Mouse (Mus musculus) testis, postnatal 10 days (tissue): Measurements from ENCODE around the gene Asic4.

Experiments used
- DNase-seq: peaks from one replicate; pipeline ENCODE4 v3.0.0; 2021; ENCODE audit warnings: low spot score

Asic4 gene

DNA sequence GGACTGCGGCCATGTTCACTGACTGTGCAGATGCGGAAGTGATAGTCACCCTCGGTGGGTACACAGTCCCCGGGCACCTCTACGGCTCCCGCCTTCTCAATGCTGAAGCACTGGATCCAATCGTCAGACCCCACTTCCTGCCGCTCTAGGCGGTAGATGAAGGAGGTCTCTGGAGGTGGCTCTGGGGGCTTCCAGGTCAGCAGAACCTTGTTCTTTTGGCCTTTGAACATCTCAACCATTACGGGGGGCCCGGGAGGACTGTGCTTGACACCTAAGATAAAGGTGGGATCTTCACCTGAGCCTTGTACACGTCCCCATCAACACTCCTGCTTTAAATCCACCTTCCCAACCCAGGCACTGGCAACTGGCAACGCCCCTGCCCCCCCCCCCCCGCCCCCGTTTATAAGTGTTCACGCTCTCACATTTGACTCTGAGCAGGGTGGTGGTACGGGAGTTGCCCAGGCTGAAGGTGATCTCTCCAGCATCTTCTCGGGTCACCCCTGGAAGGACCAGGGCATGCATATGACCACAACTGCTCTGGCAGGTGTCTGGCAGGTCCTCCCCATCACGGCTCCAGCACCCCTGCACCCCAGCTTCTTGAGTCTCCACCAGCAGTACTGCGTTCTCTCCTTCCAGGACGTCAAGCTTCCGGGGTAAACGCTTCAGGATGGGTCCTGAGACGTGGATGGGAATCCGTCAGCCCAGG is 52.9 kb downstream of the Asic4 start:
- no peak for DNase-seq

DNA sequence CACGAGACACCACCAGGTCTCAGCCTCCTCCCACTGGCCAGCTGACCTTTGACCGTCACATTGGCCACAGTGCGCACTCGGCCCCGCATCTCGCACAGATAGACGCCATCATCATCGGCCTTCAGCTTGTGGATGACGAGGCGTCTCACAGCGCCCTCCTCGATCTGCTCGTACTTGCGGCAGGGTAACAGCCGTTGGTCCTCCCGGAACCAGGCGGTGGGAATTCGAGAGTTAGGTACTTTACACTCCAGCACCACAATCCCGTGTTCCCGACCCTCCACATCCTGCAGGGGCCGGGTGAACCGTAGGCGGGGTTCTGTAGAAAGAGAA is 53.4 kb downstream of the Asic4 start:
- no peak for DNase-seq

DNA sequence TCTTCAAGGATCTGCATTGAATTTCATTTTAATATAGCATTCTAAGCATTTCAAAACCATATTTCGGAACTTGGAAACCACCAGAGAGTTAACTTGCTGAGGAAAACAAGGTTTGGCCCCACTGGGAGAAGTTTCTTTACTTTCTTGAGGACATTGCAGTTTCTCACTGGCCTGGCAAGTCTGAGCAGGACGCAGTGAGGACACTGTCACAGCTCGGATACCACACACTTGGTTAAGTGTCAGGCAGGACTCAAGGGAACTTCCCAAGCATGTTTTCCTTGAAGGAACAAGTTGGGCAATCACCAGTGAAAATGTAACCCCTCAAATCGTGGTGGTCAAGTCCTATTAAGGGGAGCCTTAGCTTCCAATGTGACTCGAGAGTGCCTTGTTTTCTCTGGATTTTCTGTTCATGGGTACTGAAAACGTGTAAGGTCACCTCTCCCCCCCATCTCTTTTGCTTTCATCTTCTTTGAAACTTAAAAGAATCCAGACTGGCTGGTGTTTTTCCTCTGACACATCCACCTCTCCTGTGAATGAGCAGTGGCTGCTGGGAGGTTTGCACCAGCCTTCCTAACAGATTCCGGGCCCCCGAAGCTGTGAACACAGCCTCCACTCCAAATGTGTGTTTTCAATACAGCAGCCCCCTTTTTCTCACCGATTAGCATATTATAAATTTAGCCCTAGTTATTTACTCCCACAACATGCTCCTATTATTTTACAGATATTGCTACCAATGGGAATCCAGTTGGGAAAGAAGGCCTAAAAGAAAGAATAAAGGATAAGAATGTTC is 54.2 kb downstream of the Asic4 start:
- DNase-seq = no peak

DNA sequence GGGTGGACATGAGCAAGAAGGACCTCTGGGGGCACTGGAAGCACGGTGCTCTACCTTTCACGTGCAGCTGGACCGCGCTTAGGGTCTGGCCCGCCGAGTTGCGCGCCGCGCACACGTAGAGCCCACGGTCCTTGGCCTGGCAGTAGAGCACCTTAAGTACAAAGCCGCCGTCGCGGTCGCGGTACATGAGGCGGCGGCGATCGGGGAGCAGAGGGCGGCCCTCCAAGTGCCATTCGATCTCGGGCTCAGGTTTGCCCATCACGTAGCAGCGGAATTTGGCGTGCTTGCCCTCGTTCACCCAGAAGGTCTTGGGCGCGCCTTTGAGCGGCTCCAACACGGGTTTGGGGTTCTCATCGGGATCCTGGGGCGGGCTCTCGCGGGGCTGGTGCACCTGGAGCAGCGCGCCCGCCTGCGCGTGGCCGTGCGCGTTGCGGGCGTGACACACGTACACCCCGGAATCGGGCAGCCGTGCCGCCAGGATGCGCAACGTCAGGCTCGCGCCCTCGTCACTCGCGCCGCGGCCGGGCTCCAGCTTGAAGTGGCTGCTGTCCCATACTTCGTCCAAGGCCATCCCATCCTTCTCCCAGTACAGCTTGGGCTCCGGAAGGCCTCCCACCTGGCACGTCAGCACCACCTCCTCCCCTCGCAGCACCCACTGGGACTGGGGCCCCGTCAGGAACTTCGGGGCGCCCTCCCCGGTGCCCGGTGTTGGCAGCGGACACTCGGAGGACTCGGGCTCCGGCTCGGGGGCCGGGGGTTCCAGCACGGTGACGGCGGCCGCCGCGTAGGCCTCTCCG is 55.1 kb downstream of the Asic4 start:
- DNase-seq = peak; percentile 83

DNA sequence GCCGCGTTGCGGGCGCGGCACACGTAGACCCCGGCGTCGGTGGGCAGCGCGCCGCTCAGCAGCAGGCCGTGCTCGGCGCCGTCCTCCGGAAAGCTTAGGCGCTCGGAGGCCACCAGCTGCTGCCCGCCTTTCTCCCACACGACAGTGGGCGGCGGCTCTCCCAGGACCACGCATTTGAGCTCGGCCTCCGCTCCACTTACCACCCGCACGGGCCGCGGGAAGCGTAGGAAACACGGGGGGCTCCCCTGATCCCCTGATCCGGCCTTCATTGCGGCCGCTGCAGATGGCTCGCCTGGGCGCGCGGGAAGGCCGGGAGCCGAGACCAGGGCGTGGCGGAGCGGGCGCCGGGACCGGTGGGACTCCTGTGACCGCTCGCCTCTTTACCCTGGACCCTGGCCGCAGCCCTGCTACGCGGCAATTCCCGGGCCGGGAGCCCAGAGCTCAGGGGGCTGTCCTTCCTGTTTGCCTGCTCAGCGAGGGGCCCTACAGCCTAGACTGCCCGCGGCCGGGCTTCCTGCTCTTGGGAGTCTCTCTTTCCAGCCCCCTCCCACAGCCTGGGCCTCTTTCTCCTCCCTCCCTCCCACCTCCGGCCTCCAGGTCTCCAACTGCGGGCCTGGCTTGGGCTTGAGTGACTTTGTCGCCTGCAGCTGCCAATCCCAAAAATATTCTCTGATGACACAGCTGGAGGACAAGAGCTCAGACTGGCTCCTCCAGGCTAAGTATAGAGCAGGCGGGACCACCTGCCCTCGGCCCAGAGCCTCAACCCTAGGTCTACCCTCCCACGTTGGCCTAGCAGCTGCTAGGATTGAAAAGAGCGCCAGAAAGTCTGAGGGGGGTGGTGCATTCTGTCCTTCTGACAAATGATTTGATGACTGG is 56.0 kb downstream of the Asic4 start, which contains the start of gene Obsl1:
TSS of gene Obsl1 (minus strand) at position 497 of the 876 bp plus-strand sequence.
- peak; percentile 84 for DNase-seq

DNA sequence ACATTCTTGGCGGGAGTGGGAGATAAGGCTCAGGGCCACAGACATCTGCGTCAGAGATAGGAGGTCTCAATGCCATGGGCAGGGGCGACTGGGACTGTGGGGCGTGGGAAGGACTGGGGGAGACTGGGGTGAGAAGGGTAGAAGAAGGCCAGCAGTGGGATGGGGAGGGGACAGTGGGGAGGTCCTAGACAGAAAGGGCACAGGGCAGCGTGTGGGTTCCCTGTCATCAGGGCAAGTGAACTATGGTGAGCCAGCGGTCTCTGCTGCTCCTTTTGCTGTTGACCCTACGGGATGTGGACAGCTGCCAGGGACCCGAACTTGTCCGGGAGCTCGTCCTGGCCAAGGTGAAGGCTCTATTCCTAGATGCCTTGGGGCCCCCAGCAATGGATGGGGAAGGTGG is 56.8 kb downstream of the Asic4 start, which contains the start of gene Inha:
TSS of gene Inha (plus strand) at position 72 of the 400 bp plus-strand sequence.
- peak; percentile 73 for DNase-seq

DNA sequence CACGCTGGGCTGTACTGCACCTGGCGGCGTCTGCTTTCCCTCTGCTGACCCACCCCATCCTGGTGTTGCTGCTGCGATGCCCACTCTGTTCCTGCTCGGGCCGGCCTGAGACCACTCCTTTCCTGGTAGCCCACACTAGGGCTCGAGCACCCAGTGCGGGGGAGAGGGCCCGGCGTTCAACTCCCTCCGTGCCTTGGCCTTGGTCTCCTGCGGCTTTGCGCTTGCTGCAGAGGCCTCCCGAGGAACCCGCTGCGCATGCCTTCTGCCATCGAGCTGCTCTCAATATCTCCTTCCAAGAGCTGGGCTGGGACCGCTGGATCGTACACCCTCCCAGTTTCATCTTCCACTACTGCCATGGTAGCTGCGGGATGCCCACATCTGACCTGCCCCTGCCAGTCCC is 59.4 kb downstream of the Asic4 start:
- peak; percentile 77 for DNase-seq

DNA sequence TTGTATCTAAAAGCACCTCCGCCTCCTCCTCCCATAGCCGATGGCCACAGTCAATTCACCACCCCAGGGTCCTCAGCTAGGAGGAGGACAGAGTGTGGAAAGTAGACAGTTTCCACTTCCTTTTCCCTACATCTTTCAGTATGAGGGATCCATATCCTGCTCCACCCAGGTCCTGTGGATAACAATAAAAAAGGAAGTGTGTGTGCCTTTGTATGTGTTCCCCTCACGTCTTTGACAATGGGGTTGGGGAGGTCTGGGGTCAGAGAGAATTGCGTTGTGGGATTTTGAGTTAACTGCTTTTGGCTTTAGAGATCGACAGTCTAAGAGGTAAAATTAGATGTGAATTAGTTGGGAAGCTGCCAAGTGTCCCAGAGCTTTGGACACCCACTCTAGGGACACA is 59.9 kb downstream of the Asic4 start:
- no peak for DNase-seq

DNA sequence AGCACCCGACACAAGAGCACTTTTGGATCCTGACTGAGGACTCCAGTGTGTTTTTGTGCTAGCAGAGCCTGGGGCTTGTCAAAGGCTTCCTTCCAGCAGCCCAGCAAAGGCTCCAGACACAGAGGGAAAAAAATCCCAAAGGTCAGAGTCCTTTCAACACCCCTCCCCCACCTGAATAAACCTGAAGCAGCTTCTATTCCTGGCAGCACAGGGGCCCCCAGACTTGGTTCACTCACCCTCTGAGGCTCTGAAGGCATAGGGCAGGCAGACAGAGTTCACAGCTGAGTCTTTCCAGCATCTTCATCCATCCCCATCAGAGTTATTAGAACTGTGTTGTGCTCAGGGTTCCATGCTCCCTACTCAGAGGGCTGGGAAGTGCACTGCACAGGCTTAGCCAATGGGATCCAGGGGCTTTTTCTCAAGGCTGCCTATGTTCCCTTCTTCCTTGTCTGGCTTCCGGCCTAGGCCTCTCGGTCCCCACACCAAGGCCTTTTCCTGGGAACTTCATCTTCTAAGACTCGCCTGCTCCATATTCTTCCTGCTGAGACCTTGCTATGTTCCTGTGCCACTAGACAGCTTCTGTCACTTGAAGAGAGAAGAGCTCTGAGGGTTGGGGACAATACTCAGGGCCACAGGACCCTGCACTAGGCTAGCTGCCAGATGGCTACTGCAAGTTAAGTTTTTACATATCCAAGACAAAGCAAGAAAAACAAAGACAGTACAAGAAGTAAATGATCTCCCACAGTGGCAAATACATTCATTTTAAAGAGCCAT is 61.4 kb downstream of the Asic4 start:
- DNase-seq = no peak

DNA sequence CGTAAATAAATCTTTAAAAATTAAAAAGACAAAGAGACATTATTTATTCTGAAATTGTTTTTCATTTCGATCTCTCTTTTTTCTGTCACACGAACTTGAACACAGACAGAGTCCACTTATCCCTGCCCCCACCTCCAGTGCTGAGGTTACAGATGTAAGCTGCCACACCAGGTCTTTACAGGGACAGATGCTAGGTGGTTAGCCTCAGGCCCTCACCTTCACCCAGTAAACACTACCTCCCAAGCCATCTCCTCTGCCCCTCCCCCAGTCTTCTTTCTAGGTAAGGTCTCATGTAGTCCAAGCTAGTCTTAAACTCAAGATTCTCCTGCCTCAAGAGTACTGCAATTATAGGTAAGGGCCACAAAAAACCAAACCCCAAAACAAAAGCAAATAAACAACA is 62.3 kb downstream of the Asic4 start:
- no peak for DNase-seq

DNA sequence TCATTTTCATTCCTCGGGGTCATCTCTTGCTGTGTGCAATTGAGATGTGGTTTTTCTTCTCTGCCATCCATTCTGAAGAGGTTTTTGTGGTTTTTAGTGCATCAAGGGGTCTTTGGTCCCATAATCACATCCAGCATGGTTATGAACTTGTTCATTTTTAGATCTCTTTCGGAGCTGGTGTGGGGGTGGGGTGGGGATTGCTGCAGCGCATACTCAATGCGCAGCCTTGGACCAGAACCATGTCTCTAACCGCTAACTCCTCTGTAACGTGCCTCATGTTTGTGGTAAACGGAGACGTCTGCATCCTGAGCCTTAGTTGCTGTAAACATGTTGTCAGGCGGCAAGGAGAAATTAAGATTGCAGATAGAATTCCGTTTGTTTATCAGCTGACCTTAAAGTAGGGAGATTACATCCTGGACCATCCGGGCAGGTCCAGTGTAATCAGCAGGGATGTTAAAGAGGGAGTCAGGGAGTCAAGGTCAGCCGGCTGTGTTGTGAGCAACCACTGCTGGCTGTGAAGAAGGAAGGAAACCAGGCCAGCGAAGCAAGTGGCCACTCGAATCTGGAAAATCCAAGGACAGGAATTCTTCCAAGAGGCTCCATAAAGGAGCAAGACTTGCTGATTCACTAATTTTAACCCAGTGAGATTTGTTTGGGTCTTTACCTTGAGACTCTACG is 66.6 kb downstream of the Asic4 start:
- DNase-seq = peak; percentile 73

DNA sequence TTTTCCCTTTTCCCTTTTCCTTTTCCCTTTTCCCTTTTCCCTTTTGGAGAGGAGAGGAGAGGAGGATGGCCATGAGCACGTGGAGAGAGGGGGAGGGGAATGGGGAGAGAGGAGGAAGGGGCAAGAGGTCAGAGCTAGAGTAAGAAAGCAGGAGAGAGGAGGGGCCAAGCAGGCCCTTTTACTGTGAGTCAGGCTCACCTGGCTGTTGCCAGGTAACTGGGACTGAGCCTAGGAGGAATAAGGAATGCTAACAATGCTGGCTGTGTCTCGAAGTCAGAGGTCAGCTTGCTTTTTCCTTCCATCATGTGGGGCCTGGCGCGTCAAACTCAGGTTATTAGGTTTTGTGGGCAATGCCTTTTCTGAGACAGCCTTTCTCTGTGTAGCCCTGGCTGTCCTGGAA is 67.7 kb downstream of the Asic4 start:
- no peak for DNase-seq

DNA sequence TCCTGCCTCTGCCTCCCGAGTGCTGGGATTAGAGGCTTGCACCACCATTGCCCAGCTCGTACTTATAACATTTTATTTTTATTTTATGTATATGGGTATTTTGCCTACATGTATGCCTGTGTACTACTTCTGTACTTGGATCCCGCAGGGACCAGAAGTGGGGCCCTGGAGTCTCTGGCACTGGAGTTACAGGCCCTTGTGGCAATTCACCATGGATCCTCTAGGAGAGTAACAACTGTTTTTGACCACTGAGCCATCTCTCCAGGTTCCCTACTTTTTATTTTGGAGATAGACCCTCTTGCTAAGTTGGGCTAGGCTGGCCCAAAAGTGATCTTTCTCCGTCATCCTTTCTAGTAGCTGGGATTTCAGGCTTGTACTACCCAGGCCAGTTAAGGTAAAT is 68.2 kb downstream of the Asic4 start:
- DNase-seq = no peak

DNA sequence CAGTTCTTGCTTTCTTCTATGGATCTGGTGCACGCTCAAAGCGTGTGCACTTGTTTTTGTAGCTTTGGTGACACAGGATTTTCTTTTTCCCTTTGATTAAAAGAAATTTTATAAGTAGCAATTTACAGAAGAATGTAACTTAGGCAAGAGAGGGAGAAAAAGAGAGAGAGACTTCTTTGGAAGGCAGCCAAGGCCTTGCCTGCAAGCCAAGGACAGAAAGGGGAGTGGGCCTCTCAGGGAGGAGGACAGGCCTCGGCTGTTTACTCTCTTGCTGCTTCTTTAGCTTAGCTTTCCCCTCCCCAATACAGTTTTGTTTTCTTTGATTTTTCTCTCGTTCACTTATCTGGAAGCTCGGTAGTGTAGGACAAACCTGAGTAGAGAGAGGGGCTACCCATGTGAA is 69.3 kb downstream of the Asic4 start:
- DNase-seq = peak; percentile 70

DNA sequence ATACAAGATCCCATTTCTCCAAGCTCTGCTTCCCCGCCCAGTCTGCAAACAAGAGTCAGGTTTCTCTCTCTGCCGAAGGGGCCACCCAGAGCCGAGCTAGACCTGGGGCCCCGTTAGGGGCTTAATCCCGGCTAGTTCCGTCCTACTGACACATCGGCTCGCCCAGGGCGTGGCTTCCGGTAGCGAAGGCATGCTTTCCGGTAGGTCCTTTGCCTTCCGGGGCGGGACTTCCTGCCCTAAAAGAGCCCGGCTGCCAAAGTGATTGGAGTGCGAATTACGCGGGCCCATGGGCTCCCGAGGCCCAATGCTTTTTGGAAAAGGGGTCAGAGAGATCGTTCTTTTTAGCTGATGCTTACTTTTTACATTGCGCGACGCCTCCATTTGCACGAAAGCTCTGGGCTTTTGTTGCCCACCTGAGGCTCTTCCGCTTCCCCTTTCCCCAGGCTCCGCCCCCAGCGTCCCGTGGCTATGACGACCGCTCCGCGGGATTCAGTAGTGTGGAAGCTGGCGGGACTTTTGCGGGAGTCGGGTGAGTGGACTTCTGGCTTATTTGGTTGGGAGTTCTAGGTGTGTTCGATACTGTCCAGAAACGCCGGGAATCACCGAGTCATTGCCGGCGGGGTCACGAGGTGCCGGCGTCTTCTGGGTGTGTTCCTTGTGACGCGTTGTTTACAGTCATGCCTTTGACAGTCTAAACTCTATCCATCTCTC is 71.2 kb downstream of the Asic4 start, which contains the start of gene Stk11ip:
TSS of gene Stk11ip (plus strand) at position 209 of the 711 bp plus-strand sequence.
- peak; percentile 94 for DNase-seq
